Mouse (Mus musculus): Measurements from ENCODE around the gene Cnot10.

DNA sequence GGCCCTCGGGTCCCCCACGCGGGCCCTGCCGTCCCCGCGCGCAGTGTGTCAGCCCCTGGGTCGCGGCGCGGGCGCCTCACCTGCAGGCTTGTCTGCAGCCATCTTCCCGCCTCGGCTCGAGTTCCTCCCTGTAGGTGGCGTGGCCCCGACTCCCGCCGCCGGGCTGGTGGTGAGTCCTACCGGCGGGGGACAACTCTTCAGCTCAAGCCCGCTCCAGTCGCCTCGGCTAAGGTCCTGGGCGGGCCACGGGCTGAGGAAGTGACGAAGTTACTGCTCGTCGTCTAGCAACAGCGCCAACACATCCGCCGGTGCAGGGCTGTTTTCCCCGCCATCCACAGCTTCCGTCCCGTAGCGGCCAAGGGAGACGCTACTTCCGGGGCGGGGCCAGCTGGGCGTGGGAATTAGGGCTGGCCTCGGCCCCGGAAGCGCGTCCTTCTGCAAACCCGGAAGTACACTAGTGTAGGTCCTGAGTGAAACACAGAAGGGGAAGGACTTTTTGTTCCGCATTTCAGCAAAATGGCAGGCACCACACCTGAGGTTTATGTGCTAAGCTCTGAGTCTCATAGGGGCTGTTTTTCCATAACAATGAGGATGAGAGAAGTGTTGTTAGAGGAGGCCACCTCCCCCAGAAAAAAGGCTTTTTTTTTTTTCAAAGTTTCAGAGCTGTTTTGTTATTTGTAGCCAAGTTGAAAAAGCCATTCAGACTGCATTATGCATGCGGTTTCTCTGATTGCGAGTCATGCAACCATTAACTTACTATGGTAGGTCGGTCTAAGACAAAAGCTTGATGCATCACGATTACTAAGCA, at the start of gene Cnot10:
- peak; percentile 97 for TF ChIP-seq FLI1 (IDR thresholded peaks at IDR 0.05; ENCODE audit: low read length)
- no peak for TF ChIP-seq GATA1 (IDR thresholded peaks at IDR 0.05; ENCODE audit: borderline replicate concordance, low read length)

All from megakaryocyte, embryonic 14.5 days (primary cell).